Mouse (Mus musculus) left cerebral cortex, postnatal 14 days (tissue): ENCODE data around the gene Tox2. TPM values are rescaled to one million over a fixed set of nuclear protein-coding genes. Genes with fewer than 3 reads are reported as not detected.

Source experiments
- DNase-seq, 2 experiments: peaks; one replicate each; pipeline ENCODE4 v3.0.0; 2021 to 2022; ENCODE audit warnings: low spot score in 2 of 2, mixed read lengths in 1 of 2
- intact Hi-C: fragments of 180-260 bp; cut with DNase I; formaldehyde crosslinking; loops from one replicate; pipeline ENCODE4 v1.15.1; 2025
- total RNA-seq, 2 experiments: library from RNA; stranded (reverse); gene quantifications; 2 replicates each; pipeline ENCODE4 v1.2.3; 2021

The Tox2 gene
- total RNA-seq, 2 experiments from 2014 or later: 22.0 to 27.4 TPM

DNA sequence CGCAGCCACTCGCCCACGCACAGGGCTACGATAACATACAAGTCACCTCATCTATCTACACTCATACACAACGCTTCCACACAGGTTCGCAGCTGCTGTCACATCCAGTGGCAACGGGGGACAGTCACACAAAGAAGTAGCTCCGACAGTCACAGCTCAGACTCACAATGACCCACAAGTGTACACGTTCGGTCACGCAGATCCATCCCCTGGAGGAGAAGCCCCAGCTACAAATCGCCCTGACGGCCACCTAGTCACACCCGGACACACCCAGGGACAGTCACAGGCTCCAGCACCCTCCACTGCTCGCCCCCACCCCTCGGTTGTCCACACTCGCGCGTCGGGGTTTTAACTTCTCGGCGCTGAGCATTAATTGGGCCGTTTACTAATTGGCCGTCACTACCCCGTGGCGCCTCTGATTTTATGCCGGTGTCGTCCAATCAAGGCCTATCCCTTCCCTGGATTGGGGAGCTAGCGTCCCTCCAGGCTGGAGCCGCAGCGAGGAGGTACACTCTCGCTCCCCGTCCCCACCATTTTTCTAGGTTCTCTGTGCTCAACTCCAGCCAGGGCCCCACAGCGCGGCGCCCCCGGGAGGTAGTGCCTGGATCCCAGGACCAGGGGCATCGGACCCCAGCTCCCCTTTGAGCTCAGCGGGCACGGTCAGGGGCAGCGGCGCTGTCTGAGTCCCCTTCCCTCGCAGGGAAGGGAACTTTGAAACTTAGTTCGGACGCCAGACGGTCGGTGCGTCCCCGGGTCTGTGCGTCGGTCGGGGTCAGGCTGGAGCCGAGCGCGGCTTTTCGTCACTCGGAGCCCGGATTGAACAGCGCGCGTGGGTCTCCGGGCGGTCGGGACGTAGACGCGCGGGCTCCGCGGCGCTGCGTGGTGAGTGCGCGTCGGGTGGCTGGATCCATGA is 966 bp downstream of the Tox2 start:
- no peak for DNase-seq
- intact Hi-C loops: loop anchor here (5.0 kb wide), 1 partner anchor 102 kb away; no protein-coding TSS in a partner anchor

DNA sequence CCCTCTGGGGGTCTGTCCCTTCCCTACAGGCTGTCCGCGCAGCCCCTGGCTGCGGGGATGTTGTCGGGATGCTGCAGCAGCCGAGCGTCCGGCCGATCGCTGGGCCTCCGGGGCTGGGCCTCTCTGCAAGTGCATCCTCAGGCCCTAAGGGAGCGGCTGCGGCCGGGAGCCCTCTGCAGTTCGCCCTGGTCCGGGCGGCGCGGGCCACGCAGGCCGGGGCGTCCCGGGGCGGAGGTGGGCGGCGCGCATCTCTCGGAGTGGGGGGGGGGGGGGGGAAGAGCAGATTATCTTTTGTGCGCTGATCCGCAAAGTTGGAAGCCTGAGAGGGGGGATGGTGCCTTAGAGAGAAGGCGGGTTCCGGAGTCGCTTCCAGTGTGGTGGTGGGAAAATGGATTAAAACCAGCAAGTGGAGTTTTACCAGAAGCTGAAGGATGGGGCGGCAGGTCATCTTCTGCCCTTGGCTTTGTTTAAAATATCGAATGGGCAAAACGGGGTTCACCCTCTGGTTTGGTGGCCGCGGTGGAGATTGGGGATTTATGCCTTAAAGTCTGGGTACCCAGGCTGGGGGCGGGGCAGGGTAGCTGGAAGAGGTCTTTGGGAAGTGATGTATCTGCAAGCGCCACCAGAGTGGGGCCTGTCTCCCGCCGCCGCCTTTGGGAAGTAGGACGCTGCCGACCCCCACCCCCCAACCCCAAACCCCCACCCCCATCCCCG is 1.8 kb downstream of the Tox2 start:
- DNase-seq: no peak
- intact Hi-C loops: loop anchor here (5.0 kb wide), 1 partner anchor 102 kb away; no protein-coding TSS in a partner anchor

DNA sequence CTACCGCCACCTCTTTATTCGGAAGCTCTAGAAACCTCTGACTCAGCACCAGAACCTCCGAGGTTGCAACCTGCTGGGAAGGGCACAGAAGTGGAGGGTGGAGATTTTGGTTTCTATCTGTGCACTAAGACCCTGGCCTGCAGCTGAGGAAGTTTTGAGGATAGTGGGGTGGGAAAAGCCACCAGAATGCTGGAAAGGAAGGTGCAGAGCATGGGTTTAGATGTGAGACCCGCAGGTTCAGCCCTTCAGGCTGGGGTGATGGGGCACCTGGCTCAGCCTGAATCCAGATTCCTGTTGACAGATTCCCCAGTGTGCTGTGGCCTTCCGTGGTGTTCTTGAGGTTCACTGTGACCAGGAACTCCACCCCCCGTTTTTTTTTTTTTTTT is 2.3 kb downstream of the Tox2 start:
- intact Hi-C loops: no loop called here
- DNase-seq: no peak

- DNase-seq: peak; percentile 50 to 76
- intact Hi-C loops: no loop called here
Measured at GRCm38 (mm10) chr2:163205737-163206490, 3.0 kb downstream of the Tox2 start.

DNA sequence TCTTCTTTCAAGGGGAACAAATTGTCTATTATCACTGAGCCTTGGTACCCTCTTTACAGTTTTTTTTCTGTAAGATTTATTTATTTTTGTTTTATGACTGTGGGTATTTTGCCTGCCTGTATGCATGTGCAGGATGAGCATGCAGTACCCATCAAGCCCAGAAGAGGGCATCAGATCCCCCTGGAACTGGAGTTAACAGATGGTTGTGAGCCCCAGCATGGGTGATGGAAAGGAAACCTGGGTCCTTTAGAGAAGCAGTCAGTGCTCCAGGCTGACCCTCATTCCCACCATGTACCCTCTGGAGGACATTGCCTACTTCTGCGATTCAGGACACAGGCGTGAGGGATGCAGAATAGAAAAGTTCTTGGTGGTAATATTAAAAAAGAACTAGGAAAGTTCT is 4.4 kb downstream of the Tox2 start:
- intact Hi-C loops: no loop called here
- DNase-seq: peak in 1 of 2 experiments; percentile 38

GRCm38 (mm10) chr2:163209139-163209538 is 6.2 kb downstream of the Tox2 start:
- intact Hi-C loops: no loop called here
- DNase-seq: peak; percentile 48 to 61

DNA sequence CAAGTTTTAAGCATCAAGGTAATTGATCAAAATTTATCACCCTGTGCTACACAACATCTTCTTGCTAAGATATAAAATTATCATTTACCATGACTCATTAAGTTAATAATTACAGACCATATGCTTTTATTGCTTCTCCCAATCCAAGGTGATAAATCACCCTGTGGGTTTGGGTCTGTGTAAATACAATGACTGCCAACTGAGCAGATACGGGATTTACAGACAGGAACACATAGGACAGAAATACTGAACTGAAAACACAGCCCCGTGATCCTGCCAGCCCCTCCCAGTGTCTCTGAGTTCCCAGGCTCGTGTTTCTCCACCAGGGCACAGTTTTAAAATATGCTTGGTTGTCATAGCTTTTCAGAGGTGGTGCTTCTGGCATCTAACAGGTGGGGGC is 10.2 kb downstream of the Tox2 start:
- DNase-seq: no peak
- intact Hi-C loops: no loop called here

GRCm38 (mm10) chr2:163218095-163218494 is 15.2 kb downstream of the Tox2 start:
- intact Hi-C loops: no loop called here
- no peak for DNase-seq

DNA sequence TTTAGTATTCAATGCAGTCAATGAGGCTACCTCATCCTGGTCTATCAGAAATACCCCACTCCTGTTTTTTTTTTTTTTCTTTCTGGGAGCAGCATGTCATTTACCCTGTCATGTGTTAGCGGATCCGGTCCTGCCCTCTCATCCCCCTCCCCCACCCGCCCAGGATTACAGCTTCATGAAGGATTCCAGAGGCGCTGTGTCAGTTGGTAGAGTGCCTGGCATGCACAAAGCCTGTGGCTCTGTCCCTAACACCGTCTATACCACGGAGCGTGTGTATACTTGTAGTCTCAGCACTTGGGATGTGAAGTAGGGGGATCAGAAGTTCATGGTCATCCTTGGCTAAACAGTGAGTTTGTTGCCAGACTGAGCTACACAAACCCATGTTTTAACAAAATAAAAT is 15.6 kb downstream of the Tox2 start:
- intact Hi-C loops: no loop called here
- DNase-seq: no peak

- no peak for DNase-seq
- intact Hi-C loops: no loop called here
Measured at GRCm38 (mm10) chr2:163219447-163219846, 16.5 kb downstream of the Tox2 start.

DNA sequence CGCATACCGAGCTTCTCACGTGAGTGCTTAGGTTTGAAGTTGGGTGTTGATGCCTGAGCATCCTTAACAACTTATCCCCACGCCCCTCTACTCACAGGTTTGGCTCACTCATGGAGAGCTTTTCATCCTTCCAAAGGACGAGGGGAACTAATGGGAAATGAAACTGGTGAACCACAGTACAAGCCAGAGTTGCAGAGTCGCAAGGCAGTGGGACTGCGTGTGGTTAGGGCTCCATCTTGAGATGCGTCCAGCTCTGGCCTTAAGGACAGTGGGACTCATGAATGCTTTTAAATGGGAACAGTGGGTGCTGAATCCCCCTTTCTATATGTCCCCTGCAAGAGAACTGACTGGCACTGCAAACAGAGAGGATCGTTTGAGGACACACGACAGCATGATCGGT is 17.8 kb downstream of the Tox2 start:
- DNase-seq: no peak
- intact Hi-C loops: no loop called here

DNA sequence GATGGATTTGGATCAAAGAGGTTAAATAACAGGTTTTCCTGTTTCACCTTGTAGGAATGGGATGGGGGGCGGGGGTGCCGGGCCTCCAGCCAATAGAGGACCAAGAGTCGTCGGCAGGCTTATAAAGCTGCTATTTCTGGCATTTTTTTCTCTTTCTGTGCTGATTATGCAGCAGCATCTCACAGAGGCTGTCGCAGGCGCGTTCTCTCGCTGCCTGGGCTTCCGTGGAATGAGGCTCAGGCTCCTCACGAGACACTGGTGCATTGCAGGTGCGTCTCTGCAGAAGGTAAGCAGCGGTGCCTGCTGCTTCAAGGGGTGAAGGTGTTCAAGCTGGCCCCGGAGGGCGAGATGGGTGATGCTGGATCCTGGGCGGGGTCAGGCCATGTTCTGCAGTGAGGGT is 22.4 kb downstream of the Tox2 start:
- intact Hi-C loops: no loop called here
- peak in 1 of 2 experiments; percentile 42 for DNase-seq

- intact Hi-C loops: no loop called here
- no peak for DNase-seq
Measured at GRCm38 (mm10) chr2:163229050-163229449, 26.1 kb downstream of the Tox2 start.

- DNase-seq: no peak
- intact Hi-C loops: no loop called here
Measured at GRCm38 (mm10) chr2:163231781-163232534, 29.0 kb downstream of the Tox2 start.

- DNase-seq: no peak
- intact Hi-C loops: no loop called here
Measured at GRCm38 (mm10) chr2:163233666-163234065, 30.7 kb downstream of the Tox2 start.

- intact Hi-C loops: no loop called here
- DNase-seq: peak; percentile 26 to 66
Measured at GRCm38 (mm10) chr2:163236057-163236456, 33.1 kb downstream of the Tox2 start.

GRCm38 (mm10) chr2:163237999-163238529 is 35.1 kb downstream of the Tox2 start:
- intact Hi-C loops: no loop called here
- peak; percentile 28 to 38 for DNase-seq

GRCm38 (mm10) chr2:163239945-163240344 is 37.0 kb downstream of the Tox2 start:
- intact Hi-C loops: loop anchor here (10.0 kb wide), 1 partner anchor 65 kb away; no protein-coding TSS in a partner anchor
- no peak for DNase-seq

GRCm38 (mm10) chr2:163241867-163242266 is 38.9 kb downstream of the Tox2 start:
- no peak for DNase-seq
- intact Hi-C loops: loop anchor here (10.0 kb wide), 1 partner anchor 63 kb away; no protein-coding TSS in a partner anchor
